Mouse (Mus musculus) kidney, adult 11 months (tissue): ENCODE measurements at regions not wholly inside any gene's neighbourhood (a gene's known extent, or its start where the extent isn't known, plus 50 kb on each side); places are given as distances from the start of the nearest gene placed in this dataset.

ENCODE experiments used
- DNase-seq: peaks from one replicate; pipeline ENCODE4 v3.0.0; 2022

DNA sequence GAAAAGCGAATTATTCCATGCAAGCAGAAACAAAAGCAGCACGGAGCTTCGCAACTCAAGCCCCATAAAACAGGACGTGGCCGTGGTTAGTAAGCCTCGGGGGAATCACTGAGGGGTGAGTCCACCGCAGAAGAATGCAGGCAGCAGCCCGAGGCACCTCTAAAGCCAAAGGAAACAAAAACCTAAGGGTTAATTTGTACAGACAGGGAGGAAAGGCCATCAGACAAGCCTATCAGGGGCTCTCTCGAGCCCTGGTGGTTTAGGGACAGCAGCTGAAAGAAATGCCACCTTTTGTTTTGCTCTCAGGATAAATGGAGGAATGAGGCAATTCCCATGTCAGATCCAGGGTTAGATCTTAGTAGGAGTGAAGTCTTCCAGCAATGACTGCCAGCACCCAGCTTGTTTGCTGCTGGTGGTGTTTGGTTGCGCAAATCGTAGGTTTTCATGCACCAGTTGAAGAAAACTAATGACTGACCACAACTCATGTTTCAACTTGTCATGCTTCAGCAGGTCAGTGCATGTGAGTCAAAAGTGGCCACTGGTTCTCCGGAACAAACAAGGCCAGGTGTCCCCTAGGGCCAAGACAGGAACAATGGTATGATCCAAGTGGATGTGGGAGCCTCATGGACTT is 173.9 kb upstream of the Dapk1 start:
- DNase-seq: peak; percentile 19

DNA sequence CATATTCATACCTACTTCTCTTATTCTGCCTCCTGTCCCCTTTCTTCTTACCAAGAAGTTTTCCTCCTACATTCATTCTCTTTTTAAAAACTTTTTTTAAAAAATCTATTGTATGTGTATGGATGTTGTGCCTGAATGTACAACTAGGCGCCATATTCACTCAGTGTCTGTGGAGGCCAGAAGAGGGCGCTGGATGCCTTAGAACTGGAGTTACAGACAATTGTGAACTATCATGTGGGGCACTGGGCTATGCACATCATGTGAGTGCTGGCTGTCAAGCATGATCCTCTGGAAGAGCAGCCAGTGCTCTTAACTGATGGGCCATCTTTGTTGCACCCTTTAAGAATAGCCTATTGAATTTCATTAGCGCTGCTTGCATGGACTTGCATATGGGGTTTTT is 172.6 kb upstream of the Dapk1 start:
- DNase-seq: no peak

DNA sequence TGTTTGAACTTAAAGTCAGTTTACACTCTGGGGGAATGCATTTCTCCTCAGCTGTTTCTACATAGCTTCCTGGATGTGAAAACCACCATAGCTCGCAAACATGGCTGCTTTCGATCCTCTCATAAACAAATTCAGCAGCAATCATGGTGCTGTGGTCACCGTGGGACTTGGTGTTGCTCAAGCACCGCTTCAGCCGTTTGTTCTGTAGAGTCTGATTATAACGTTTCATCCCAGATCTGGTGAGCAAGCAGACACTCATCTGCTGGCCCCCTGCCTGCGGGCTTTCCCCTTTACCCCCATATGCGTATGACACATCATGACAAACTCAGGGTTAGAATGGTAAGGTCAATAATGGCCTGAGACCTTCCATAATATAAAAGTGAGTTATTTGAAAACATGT is 170.3 kb upstream of the Dapk1 start:
- DNase-seq: no peak

DNA sequence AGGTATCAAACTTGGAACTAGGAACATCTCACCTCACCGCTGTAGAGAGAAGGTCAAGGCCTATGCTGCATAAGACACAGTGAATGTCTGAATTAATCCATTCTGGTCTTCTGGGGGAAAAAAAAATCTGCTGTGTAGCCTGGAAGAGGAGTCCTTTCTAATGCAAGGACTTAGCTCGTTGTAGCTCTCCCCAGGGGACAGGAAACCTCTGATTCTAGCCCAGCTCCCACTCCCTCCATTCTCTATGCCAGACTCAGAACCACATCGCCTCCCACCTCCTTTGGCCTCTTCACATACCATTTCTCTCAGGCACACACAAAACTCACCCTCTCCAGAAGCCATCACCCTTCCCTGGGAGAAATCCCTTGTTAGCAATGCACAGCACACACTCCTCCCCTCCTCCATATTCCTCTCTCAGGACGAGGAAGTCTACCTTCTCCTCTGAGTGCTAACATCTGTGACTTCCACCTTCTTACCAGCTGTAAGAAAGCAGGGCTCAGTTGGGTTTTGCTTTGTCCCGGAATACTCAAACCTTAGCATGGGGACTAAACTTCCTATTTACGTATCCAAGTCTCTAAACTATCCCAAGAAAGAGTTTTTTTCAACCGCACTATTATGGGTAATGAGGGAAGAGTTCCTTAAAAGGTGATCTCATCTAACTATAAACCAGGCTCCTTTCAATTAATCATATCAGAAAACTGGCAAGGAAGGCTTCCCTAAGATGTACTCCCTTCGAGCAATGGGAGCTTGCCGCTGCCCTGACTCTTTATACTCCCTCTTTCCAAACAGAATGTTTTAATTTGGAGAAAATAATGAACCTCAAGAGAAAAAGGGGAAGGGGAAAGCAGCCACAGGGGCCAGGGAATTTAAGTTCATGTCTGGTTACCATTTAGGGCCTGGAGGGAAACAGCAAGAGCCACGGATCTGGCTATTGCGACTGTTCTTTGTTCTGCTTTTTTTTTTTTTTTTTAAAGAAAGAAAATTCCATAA is 167.2 kb upstream of the Dapk1 start:
- DNase-seq: no peak

DNA sequence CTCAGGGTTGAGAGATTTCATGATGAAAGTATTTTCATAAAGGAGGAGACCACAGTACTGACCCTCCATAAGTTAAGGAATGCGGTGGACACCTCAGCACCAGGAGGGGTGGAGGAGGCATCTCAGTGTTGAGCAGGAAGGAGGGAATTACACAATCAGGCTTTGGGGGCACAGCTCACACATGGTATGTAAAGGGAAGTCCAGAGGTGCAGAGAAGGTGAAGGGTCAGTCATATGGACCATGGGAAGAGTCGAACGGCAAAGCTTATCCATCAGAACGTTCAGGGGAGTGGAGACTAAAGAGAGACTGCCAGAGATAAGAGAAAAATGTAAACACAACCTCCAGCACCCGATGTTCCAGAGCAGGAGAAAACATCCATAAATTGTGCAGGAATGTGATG is 166.4 kb upstream of the Dapk1 start:
- DNase-seq: no peak

DNA sequence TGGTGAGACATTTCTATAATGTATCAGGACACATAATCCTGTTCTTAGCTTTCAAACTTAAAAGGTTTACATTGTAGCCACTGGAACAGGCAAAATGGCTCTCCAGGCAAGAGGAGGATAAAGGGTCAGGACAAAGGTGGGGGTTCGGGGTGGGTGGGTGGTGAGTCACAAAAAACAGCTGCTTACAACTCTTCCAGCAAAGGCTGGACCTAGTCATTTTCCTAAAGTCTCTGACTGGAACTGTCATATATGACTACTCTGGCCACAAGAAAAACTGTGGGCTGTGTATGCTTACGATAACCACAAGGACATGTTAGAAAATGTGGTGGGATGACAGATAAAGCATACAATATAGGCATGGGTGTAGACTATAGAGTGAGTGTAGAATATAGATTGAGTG is 163.6 kb upstream of the Dapk1 start:
- DNase-seq: no peak

DNA sequence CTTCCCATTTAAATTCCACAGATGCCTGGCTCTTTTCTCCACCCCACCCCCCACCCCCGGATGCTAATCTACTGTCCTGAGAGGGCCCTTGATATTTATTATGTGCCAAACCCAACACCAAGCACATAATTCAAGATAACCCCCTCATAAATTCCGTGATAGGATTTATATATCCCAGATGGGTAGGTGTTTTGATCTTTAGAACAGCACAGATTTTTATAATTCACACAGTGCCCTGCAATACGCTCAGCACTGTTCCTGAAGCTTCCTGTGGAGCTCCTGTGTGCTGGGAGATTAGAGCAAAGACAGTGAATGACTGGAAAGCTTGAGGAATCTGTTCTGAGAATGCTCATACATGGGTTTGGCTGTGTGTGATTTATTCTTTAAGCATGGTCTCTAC is 161.2 kb upstream of the Dapk1 start:
- DNase-seq: no peak

DNA sequence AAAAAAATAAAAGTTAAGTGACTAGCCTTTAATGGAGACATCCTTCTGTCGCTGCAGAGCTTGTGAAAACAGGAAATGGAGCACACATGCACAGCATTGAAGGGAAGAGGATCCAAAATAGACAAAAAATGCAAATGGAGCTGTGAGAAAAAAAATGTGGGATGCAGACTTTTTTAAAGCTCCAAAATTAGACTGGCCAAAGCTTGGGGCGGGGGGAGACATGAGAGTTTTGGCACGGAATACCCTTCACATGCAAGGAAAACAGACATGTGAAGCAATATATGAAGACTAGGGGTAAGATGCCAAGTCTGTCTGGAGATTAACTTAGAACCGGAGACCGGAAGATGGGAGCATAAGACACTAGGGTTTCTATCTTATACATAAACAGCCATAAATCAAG is 156.6 kb upstream of the Dapk1 start:
- DNase-seq: no peak

DNA sequence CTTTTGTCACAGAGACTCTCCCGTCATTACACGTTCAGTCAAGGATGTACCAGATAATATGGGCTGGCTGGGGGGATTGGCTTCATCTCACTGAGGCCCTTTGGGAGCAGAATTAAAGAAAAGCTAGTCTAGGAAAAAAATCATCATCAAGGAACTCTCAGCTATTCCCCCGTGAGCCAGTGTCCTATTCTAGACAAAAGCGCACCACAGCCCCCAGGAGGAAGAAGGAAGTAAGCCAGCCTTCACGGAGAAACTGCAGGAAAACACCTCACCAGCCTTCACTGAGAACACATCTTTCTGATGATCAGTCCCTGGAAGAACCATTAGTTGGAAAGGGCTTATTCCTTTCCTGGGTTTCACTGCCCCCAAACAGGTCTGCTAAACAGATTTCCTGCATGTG is 154.8 kb upstream of the Dapk1 start:
- DNase-seq: no peak

DNA sequence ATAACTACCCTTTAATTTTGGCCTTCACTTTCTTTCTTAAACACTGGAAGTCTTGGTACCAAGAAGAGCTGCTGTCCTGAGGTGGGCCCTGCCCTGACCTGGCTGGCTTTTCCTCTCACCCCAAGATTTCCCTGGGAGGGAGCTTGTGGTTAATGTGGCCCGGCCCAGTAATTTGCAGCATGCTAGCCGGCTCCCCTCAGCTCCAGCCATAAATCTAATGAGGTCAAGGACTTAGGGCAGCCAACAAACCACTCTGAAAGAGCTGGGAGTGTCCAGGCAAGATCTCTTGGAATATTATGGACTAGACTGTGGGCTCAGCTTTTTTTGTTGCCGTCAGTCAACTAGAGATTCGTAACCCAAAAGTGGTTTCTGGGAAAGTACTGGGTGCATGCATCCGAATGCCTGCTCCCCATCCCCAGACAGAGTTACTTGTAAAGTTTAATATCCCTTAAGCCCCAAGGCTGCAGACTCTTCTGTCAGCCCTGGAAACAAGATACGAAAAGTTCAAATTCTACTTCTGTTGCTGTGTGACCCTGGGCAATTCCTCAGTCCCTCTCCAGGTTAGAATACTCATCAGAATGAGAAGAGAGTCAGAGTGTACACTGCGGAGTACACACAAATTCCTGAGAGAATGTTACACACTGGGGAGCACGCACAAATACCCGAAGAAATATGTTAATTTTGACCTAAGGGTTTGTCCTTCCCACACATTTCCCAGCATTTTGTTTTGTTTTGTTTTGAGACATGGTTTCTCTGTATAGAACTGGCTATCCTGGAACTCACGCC is 150.8 kb upstream of the Dapk1 start:
- DNase-seq: peak; percentile 21

DNA sequence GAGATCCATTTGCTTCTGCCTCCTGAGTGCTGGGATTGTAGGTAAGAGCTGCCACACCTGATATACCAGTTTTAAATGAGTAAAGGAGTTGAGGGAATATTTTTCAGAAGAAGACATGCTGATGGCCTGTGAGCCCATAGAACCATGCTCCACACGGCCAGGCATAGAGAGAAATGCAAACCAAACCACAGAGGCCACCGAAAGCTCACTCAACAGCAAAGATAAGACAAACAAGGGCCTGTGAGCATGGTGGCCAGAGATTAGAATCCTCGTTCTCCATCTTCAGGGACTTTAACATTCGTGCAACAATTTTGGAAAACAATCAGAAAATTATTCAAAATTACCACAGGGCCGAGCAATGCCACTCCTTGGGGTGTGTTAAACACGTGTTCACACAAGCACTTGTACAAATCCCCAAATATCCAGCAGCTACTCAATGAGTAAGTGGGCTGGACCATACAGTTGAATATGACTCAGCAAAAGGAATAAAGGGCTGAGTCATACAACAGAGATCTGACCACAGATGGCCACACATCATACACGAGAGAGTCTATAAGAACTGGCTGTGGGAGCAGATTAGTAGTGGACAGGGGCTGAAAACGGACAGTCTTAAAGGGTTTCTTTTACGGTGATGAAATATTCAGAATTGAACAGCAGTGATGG is 147.8 kb upstream of the Dapk1 start:
- DNase-seq: no peak

DNA sequence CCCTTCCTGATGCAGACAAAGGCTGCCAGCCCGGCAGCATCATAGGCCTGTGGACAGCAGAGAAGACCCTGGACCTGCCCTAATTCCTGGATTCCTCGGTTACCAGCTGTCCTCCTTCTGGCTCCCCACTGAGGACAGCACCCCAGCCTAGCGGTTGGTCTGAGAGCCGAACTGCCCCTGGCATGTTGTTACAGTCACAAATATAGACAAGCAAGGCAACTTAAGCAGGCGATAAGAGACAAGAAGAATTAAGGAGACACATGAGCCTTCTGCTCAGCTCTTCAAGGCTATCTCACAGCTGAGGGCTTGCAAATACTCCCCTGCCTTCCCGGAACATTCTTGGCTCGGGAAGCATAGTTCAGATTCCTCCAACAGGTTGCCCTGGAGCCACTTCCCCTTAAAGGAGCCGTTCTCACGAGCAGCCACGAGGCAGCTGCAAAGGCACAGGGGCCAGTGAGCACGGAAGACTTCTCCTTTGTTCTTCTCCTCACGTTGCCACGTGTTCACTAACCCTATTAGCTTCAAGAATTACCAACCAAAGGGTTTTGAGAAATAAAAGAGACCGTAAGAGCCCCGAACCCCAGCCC is 146.6 kb upstream of the Dapk1 start:
- DNase-seq: peak; percentile 55

DNA sequence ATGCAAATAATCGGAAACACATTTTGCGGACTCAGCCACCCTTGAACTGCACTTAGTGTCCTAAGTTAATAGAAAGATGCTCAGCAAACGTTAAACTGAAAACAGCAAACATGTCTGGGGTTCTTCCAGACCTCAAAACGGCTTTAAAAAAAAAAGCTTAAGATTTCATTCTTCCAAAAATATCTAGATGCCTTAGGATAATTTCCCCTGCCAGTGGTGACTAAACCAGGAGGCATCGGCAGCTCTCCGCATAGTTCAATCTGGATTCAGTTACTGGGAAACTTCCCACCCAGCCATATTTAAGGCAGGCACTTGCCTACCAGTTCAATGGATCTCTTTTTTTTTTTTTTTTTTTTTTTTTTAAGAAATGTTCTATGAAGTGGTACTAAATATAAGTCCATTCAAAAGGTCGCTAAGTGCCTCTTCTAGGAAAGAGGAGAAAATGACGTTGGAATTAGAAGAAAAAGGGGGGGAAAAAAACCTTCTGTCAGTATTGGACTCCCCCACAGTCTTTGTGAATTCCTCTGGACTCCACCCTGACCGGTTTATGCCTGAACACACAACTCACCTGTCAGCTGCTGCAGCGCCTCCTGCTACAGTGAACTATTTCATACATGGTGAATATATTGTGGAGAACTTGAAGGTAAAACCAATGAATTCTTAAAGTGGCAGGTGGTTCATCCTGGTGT is 145.7 kb upstream of the Dapk1 start:
- DNase-seq: no peak

DNA sequence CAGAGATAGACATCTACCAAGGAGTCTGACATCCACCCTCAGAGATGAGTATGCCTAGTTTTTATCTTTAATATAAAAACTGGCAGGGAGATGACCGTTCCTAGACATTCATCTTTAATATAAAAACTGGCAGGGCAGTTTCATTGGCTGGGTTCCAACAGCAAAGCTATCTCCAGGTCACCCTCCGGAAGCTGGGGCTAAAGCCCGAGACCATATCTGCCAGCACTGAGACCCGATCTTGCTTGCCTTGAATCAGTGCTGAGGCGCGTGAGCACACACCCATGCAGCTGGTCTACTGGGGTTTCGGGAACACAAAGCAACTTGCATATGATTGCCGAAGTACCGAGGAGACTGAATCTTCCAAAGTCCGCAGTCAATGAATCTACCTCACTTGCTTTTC is 144.5 kb upstream of the Dapk1 start:
- no peak for DNase-seq

DNA sequence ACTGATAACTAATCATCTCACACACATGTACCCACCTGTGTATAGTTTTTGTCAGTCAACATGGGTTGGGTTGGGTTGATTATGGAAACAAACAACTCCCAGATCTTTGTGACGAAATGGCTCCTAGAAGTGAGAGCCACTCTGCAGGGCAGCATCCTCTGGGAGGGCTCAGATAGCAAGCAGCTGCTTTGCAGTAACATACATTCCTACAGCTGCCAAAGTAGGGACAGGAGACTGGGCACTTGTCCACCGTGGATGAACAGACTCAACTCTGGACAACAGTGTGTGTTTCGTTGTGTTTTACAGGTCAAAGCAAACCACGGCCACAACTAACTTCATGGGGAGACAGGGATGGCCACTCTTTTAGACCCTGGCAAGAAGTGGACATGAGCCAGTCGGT is 142.7 kb upstream of the Dapk1 start:
- no peak for DNase-seq

DNA sequence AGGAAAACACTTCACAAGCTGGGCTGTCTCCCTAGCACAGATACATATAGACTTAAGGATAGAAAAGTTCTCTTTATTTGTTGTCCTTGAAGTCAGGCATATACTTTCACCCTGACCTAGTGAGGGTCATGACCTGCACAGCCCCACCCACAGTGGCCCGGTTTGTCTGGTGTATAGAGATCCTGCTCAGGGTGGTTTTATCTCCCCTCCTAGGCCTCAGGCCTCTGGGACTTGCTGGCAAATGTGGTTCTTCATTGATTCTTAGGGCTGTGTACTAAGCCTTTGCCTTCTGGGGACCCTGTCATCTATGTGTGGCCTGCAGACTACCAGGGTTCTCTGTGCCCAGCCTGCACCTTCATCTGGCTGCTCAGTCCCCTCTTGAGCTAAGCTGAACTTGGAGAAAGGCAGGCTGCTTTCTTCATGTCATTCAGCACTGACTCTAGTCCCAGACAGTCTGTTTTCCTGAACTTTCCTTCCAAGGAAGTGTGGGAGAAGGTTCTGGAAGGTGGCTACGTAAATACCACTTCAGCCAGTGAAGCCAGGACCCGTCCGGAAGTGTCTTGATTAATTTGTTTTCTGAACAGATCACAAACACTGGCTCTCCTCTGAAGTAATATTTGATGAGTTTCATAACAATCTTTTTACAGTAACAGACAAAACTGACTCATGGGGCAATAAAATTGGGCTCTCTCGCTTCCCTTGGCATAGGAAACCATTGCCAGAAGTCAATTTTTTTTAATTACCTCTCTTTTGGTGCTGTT is 135.0 kb upstream of the Dapk1 start:
- no peak for DNase-seq

DNA sequence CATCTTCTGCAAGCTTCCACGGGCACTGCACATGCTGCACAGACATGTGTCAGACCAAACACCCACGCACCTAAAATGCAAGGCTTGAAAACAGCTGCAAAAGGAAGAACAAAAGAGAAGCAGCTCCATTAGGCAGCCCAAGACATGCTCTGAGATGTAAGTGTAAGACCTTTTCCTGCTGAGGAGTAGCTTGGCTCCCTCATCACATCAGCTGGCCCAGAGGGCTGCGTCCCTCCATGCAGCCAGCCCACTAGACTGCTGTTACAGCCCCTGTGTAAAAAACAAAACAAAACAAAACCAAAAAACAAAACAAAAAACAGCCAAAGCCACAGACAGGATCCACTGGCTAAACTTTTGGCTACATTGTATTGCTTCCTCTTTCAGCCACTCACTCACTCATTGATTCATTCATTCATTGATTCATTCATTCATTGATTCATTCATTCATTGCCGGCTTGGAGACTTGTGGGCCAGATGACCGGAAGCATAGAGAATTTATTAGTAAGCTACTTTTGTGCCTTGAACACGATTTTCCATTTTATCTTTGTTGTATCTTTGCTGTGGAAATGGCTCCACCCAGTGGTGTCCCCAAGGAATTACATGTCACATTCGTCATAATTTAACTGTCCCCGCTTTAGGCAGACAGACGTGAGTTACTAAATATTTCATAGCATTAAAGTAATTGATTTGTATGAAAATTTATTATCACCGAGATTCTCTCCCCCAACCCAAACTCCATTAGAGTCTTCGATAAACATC is 133.7 kb upstream of the Dapk1 start:
- DNase-seq: no peak

DNA sequence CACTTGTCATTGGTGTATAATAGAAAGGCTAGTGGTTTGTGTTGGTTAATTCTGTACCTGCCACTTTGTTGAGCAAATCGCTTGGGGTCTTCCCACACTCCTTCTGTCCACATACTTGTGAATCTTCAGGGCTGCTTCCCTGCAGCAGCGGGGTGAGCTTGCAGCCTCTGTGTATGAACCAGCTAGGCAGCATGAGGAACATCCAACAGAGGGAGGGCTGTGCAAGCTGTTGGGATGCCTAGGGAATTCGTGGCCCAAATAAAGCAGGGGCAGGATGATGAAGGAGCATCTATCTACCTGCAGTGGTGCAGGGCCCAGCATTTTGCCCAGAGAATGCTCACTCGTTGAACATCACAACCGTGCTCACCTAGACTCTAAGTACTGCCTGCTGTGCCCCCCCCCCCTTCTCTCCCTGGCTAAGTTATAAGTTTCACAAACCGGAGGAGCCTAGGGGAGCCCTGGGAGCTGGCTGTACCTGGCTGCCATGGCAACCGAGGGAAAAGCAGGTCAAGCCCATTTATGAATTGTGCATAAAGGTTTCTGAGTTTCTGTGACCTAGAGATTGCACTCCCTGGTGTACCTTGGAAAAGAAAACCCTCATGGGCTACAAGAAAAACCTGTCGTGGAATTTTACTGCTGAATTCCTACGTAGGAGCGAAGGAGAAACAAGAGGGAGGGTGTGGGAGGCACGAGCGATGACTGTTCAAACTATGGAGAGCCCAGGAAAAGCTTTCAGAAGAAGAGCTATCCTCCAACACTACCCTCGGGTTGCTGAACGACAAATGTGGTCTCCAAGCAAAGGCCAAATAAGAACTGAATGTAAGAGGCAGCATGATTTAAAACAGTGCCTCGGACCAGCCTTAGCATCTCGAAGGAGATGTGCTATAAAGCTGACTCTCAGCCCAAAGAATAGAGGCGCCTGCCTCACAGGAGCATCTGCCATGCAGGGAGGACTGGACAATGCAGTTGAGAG is 131.0 kb upstream of the Dapk1 start:
- DNase-seq: no peak

DNA sequence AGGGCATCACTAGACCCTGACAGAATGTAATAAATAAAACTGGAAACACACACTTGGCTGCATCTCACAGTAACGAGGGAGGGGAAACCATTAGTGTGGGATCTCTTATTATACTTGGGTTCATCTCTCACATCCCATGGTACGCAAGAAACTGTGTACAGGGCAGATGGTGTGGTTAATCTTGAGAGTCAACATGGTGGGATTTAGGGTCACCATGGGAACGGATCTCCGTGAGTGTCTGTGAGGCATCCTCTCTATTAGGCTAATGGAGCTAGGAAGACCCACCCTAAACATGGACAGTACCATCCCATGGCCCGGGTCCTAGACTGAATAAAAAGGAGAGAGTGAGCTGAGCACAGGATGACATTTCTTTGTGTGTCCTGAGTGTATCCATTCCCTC is 130.1 kb upstream of the Dapk1 start:
- no peak for DNase-seq
